Mouse (Mus musculus) megakaryocyte progenitor cell, adult 5-6 weeks (primary cell): ENCODE measurements around the gene Rhd. TPM values are rescaled to one million over a fixed set of nuclear protein-coding genes. Genes with fewer than 3 reads are reported as not detected.

Source experiments
- ATAC-seq: replicated peaks from 2 replicates; pipeline ENCODE4 v1.8.0; 2016; ENCODE audit warnings: mild to moderate bottlenecking, moderate TSS enrichment, inconsistent platforms; ENCODE audit not compliant: poor library complexity
- total RNA-seq, 2 experiments: library from RNA; stranded (forward) in 1 of 2; stranded (reverse) in 1 of 2; fragments of 157-497, 149-512 nt in 1 of 2; fragments of 200-1000 nt in 1 of 2; gene quantifications; 2 replicates each; pipeline versions ENCODE4 v1.2.3 to v1.2.4; 2015 to 2017

Rhd gene
- total RNA-seq, 2 experiments from 2014 or later, result 15.3 to 15.9 TPM

GRCm38 (mm10) chr4:134929536-134929935 lies 65.2 kb downstream of the Rhd start:
- 0 out of 2 replicates have a peak, but pooled peaks have one; percentile 9 for ATAC-seq

GRCm38 (mm10) chr4:134930190-134930589 lies 65.9 kb downstream of the Rhd start:
- no peak for ATAC-seq

DNA sequence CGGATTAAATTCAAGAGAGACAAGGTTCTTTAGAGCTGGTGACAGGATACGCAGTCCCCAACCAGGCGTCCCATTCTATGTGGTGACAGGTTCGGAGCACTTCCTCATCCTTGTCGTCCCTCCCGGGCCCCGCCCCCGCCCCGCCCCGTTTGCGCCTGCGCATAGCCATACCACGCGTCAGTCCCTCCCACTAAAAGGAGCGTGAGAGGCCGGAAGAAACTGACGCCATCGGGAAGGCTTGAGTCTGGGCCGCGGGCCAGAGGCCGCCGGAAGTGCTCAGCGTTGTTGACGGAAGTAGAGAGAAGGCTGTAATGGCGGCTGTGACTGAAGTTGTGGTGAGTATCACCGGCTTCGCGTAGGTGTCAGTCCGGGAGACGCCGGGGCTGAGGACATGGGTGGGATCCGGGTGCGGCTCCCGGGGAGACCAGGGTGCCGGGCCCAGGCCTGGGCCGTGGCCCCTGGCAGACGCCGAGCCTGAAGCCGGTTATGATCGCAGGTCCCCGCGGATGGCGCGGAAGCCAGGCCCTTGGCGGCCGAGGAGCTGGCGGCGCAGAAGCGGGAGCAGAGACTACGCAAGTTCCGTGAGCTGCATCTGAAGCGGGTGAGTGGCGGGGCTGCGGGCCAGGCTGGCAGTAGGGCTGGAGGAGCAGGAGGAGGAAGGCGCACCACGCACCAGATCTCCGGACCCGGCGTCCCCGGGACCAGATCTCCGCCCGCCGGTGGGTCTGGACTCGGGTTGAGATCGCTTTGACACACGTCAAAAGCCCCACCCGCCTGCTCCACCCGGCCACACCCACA lies 66.5 kb downstream of the Rhd start, which contains the start of gene Syf2:
Gene Syf2, plus strand, starts transcription at position 215 of the 798 bp plus-strand sequence.
- ATAC-seq, result peak; percentile 87

- ATAC-seq, result no peak
Measured at GRCm38 (mm10) chr4:134937240-134938176, 73.2 kb downstream of the Rhd start.

DNA sequence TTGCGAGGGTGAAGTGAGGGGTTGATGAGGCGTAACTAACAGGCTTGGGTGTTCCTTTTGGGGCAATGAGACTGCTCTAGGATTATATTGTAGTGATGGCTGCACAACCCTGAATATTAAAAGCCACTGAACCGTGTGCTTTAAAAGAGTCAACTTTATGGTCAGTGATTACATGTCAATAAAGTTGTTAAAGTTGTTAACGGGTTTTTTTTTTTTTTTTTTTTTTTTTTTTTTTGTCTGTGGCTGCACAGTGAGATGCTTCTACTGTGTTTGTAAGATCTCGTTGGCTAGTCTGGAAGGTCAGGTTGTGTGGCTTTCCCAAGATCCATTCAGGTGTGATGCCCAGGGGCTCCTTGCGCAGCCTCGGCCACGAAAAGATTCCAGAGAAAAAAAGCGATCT lies 75.6 kb downstream of the Rhd start:
- ATAC-seq, result no peak

DNA sequence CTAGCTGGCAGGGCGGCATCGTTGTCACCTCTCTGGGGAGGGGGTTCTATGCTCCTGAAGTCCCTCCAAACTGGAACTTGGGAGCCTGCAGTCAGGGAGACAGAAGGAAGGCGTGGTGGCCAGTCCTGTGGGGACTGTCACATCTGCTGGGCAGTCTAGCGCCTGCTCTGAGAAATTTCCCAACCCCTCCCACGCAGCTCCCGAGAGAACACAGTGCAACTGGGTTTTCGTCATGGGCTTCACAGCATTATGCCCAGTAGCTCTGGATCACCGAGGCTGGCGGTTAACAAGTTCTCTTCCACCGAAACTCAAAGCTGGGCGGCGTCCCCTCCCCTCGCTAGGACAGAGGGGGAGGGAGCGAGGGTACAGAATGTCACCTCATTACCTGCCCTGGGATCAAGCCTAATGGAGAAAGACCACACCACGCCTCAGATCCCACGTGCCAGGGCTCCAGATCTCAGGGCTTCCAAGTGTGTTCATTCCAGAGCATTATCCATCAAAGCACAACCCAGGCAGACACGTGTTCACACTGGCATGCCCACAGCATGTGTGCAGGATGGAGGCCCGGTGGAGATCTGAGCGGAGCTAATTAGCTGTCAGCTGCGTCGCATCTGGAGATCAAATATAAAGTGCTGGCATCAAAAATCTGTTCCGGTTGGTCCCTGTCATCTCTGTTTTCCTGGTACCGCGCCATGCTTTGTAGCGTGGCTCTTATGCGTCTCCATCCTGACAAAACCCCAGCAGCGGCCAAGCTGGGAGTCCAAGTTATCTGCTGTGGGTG lies 79.6 kb downstream of the Rhd start:
- no peak for ATAC-seq

Other genes with a start within 250 kb of the Rhd start
- 10.5 and 14.2 TPM in 2 replicates for gene Man1c1, start 160.2 kb upstream of the Rhd start, total RNA-seq (2015)
- gene Man1c1, start 160.2 kb upstream of the Rhd start, total RNA-seq (2017), result 5.0 and 5.8 TPM in 2 replicates
- gene Ldlrap1, start 96.5 kb upstream of the Rhd start, total RNA-seq (2015), result 13.7 and 26.0 TPM in 2 replicates
- gene Ldlrap1, start 96.5 kb upstream of the Rhd start, total RNA-seq (2017), result 13.3 and 14.7 TPM in 2 replicates
- gene Maco1, start 11.2 kb upstream of the Rhd start, total RNA-seq (2015), result 31.4 and 33.0 TPM in 2 replicates
- gene Maco1, start 11.2 kb upstream of the Rhd start, total RNA-seq (2017), result 34.2 and 38.5 TPM in 2 replicates
- gene Tmem50a, start 50.5 kb downstream of the Rhd start, total RNA-seq (2015), result 216 and 219 TPM in 2 replicates
- gene Tmem50a, start 50.5 kb downstream of the Rhd start, total RNA-seq (2017), result 248 and 276 TPM in 2 replicates
- 413 and 462 TPM in 2 replicates for gene Rsrp1, start 59.1 kb downstream of the Rhd start, total RNA-seq (2015)
- gene Rsrp1, start 59.1 kb downstream of the Rhd start, total RNA-seq (2017), result 119 and 154 TPM in 2 replicates
- gene Syf2, start 66.4 kb downstream of the Rhd start, total RNA-seq (2015), result 50.4 and 58.9 TPM in 2 replicates
- 173 and 193 TPM in 2 replicates for gene Syf2, start 66.4 kb downstream of the Rhd start, total RNA-seq (2017)